Mouse (Mus musculus): Measurements from ENCODE around the gene Cd300lb. TPM values are rescaled to one million over a fixed set of nuclear protein-coding genes. Genes with fewer than 3 reads are reported as not detected.
"Not testable (repeated sequence)": the region's sequence is repeated elsewhere in the genome, so short reads cannot be mapped to it uniquely, and the experiment has no call there.

Cd300lb gene
- polyA plus RNA-seq, 1 experiment from 2014 or later = not detected

DNA sequence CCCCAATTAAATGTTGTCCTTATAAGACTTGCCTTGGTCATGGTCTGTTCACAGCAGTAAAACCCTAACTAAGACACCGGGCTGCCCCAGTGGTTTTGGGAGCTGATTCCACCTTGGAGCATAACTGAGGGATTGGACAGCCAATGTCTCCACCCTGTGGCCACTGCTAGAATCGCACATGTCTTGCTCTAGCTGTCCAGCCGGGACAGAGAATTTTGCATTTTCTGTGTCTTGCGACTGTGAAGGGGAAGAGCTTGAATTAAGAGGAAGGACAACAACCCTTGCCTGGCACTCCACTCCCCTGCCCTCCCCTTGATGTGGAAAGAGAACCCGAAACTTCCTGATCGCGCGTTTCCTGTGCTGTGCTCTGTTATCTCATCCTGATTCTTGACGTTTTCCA is 21.3 kb downstream of the Cd300lb start:
- 18% methylated on average over 9 of the region's 9 CpGs for WGBS
- ATAC-seq (ENCODE audit: low FRiP score) = peak; percentile 68; the same call in 1 of the 2 replicates
- Histone ChIP-seq H3K9me3 (no peaks in the 10 kb centered on the region), H3K4me1 (replicated peaks) (no peaks in the 10 kb centered on the region), H3K36me3 (no peaks in the 10 kb centered on the region), H3K4me2 (no peak overlapping the region), H3K9ac (no peak overlapping the region), H3K27me3 (peaks cover 21% of the 10 kb centered on the region), H3K27ac (no peak overlapping the region), H3K4me3 (no peak overlapping the region)

GRCm38 (mm10) chr11:114909538-114909937 is 24.6 kb downstream of the Cd300lb start:
- H3K36me3 ChIP-seq; H3K27ac ChIP-seq; ATAC-seq (ENCODE audit: low FRiP score); H3K9ac ChIP-seq; H3K4me2 ChIP-seq; H3K4me3 ChIP-seq; H3K4me1 ChIP-seq (replicated peaks); H3K9me3 ChIP-seq: not testable (repeated sequence)
- WGBS = 44% methylated on average over 3 of the region's 3 CpGs
- H3K27me3 ChIP-seq = peaks cover 10% of the 10 kb centered on the region; the same call in 1 of the 2 replicates

GRCm38 (mm10) chr11:114908086-114908485 is 26.1 kb downstream of the Cd300lb start:
- ATAC-seq (ENCODE audit: low FRiP score) = no peak
- Histone ChIP-seq H3K4me3 (no peak overlapping the region), H3K4me2 (no peak overlapping the region), H3K4me1 (replicated peaks) (no peaks in the 10 kb centered on the region), H3K27me3 (0 out of 2 replicates have a peak, but pooled peaks cover 5% of the 10 kb centered on the region), H3K9ac (no peak overlapping the region), H3K36me3 (no peaks in the 10 kb centered on the region), H3K27ac (no peak overlapping the region), H3K9me3 (no peaks in the 10 kb centered on the region)
- WGBS = 57% methylated on average over 4 of the region's 4 CpGs

DNA sequence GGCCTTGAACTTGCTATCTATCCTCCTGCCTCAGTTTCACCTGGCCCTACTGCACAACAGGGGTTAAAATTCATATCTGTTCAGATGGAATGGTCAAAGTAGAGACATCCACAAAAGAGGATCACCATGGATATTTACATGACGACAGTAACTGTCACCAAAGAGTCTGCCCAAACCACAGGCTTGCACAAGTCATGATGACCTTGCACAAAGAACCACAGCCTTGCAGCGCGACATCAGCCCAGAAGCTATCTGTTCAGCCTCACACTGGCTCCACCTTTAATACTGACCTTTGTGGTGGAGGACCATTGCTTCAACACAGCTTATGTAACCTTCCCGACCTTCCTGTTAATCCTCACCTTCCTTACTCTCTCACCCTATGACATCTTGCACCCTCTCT is 26.6 kb downstream of the Cd300lb start:
- Histone ChIP-seq H3K9ac (no peak overlapping the region), H3K4me3 (no peak overlapping the region), H3K4me1 (replicated peaks) (no peaks in the 10 kb centered on the region), H3K27me3 (0 out of 2 replicates have a peak, but pooled peaks cover 5% of the 10 kb centered on the region), H3K4me2 (no peak overlapping the region), H3K9me3 (no peaks in the 10 kb centered on the region), H3K36me3 (no peaks in the 10 kb centered on the region), H3K27ac (no peak overlapping the region)
- ATAC-seq (ENCODE audit: low FRiP score) = no peak
- WGBS = 85% methylated on average over 4 of the region's 4 CpGs

DNA sequence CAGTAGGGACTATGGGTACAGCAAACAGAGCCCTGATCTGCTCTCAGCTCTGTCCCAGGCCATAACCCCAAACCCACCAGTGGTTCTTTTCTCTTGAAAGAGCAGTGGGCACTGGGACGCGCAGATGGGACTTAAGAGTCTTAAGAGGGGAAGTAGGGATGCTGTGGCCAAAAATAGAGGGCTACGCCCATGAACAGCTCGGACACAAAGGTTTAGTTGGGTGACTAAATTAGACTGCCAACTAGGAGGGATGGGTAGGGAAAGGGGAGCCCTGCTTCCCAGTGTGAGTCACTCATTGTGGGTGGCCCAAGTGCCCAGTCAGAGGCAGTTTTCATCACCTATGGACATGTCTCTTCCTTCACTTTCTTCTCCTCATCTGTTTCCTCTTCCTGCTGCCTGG is 31.0 kb downstream of the Cd300lb start:
- Histone ChIP-seq H3K36me3 (no peaks in the 10 kb centered on the region), H3K4me2 (no peak overlapping the region), H3K4me1 (replicated peaks) (no peaks in the 10 kb centered on the region), H3K27ac (no peak overlapping the region), H3K9ac (no peak overlapping the region), H3K4me3 (no peak overlapping the region), H3K9me3 (no peaks in the 10 kb centered on the region), H3K27me3 (no peaks in the 10 kb centered on the region)
- ATAC-seq (ENCODE audit: low FRiP score) = no peak
- WGBS = 91% methylated on average over 4 of the region's 4 CpGs

DNA sequence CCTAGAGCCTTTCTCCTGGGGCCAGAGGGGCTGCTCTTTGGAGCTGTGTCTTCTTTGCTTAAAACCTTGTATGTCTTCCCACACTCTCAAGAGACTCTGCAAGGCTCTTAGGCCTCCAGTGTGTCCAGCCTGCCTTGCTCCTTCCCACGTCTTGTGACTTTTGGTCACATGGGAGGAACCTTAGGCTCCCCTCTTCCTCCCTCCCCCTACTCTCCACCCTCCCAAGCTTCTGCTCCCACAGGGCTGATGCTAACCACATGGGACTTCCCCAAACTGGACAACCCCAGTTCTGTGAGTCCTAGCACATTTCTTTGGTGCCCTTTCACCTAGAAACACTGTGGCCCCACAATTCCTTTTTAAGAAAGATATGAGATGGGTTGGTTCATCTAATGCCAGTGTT is 36.2 kb downstream of the Cd300lb start:
- Histone ChIP-seq H3K36me3 (no peaks in the 10 kb centered on the region), H3K4me1 (replicated peaks) (no peaks in the 10 kb centered on the region), H3K9ac (no peak overlapping the region), H3K4me2 (no peak overlapping the region), H3K4me3 (no peak overlapping the region), H3K27me3 (no peaks in the 10 kb centered on the region), H3K27ac (no peak overlapping the region), H3K9me3 (no peaks in the 10 kb centered on the region)
- no peak for ATAC-seq (ENCODE audit: low FRiP score)
- 47% methylated on average over 1 of the region's 1 CpGs for WGBS

GRCm38 (mm10) chr11:114896085-114896484 is 38.1 kb downstream of the Cd300lb start:
- H3K4me1 ChIP-seq (replicated peaks) = no peaks in the 10 kb centered on the region
- H3K27me3 ChIP-seq = no peaks in the 10 kb centered on the region
- H3K4me2 ChIP-seq = no peak overlapping the region
- no peak overlapping the region for H3K4me3 ChIP-seq
- 90% methylated on average over 3 of the region's 3 CpGs for WGBS
- no peak overlapping the region for H3K27ac ChIP-seq
- no peak for ATAC-seq (ENCODE audit: low FRiP score)
- H3K9me3 ChIP-seq = no peaks in the 10 kb centered on the region
- no peaks in the 10 kb centered on the region for H3K36me3 ChIP-seq
- no peak overlapping the region for H3K9ac ChIP-seq

DNA sequence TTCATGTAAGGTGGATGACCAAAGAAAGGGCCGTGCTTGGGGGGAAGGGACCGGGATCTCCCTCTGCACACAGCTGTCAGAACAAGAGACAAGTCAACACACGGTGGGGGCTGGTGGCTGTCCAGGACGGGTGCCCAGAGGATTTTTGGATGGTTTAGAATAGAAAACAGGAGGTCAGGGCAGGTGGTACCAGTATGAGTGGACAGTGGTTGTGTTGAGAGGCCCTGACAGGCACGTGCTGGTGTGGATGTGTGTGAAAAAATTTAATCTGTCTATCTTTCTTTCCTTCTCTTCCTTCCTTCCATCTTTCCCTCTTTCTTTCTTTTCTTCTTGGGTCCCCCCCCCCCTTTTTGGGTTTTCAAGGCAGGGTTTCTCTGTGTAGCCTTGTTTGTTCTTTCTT is 43.6 kb downstream of the Cd300lb start:
- H3K9me3 ChIP-seq = no peaks in the 10 kb centered on the region
- no peak for ATAC-seq (ENCODE audit: low FRiP score)
- no peak overlapping the region for H3K9ac ChIP-seq
- 0 out of 2 replicates have a peak, but pooled peaks cover 4% of the 10 kb centered on the region for H3K4me1 ChIP-seq (replicated peaks)
- H3K27me3 ChIP-seq = no peaks in the 10 kb centered on the region
- H3K36me3 ChIP-seq = no peaks in the 10 kb centered on the region
- 51% methylated on average over 5 of the region's 5 CpGs for WGBS
- H3K4me3 ChIP-seq = no peak overlapping the region
- H3K27ac ChIP-seq = no peak overlapping the region
- H3K4me2 ChIP-seq = no peak overlapping the region

GRCm38 (mm10) chr11:114889991-114890518 is 44.1 kb downstream of the Cd300lb start, which contains the start of gene Cd300a:
TSS of gene Cd300a (plus strand) at chr11:114890041.
- H3K4me2 ChIP-seq = no peak within 1 kb of the TSS
- ATAC-seq (ENCODE audit: low FRiP score) = no peak
- H3K27me3 ChIP-seq = no peaks in the 10 kb centered on the region
- H3K4me3 ChIP-seq = no peak within 1 kb of the TSS
- H3K9me3 ChIP-seq = no peaks in the 10 kb centered on the region
- no peak within 1 kb of the TSS for H3K27ac ChIP-seq
- H3K4me1 ChIP-seq (replicated peaks) = 0 out of 2 replicates have a peak, but pooled peaks cover 4% of the 10 kb centered on the region
- H3K36me3 ChIP-seq = no peaks in the 10 kb centered on the region
- H3K9ac ChIP-seq = no peak within 1 kb of the TSS
- WGBS = 48% methylated on average over 18 of the region's 18 CpGs

GRCm38 (mm10) chr11:114884380-114885100 is 49.6 kb downstream of the Cd300lb start:
- Histone ChIP-seq H3K36me3 (no peaks in the 10 kb centered on the region), H3K27me3 (no peaks in the 10 kb centered on the region), H3K9me3 (no peaks in the 10 kb centered on the region), H3K4me2 (no peak overlapping the region), H3K27ac (no peak overlapping the region), H3K4me3 (no peak overlapping the region), H3K4me1 (replicated peaks) (no peaks in the 10 kb centered on the region), H3K9ac (no peak overlapping the region)
- WGBS = 89% methylated on average over 4 of the region's 4 CpGs
- no peak for ATAC-seq (ENCODE audit: low FRiP score)

GRCm38 (mm10) chr11:114883251-114883789 is 50.9 kb downstream of the Cd300lb start:
- Histone ChIP-seq H3K27ac (no peak overlapping the region), H3K4me2 (no peak overlapping the region), H3K9ac (no peak overlapping the region), H3K4me1 (replicated peaks) (no peaks in the 10 kb centered on the region), H3K9me3 (no peaks in the 10 kb centered on the region), H3K4me3 (no peak overlapping the region), H3K36me3 (no peaks in the 10 kb centered on the region), H3K27me3 (no peaks in the 10 kb centered on the region)
- no peak for ATAC-seq (ENCODE audit: low FRiP score)
- 88% methylated on average over 4 of the region's 4 CpGs for WGBS

GRCm38 (mm10) chr11:114880589-114880988 is 53.6 kb downstream of the Cd300lb start:
- H3K9me3 ChIP-seq = no peaks in the 10 kb centered on the region
- H3K4me3 ChIP-seq = no peak overlapping the region
- no peak overlapping the region for H3K9ac ChIP-seq
- WGBS = 6% methylated on average over 1 of the region's 1 CpGs
- H3K36me3 ChIP-seq = no peaks in the 10 kb centered on the region
- no peak overlapping the region for H3K27ac ChIP-seq
- ATAC-seq (ENCODE audit: low FRiP score) = no peak
- peaks cover 3% of the 10 kb centered on the region; the same call in 1 of the 2 replicates for H3K4me1 ChIP-seq (replicated peaks)
- H3K27me3 ChIP-seq = 0 out of 2 replicates have a peak, but pooled peaks cover 4% of the 10 kb centered on the region
- no peak overlapping the region for H3K4me2 ChIP-seq

GRCm38 (mm10) chr11:114880185-114880584 is 54.0 kb downstream of the Cd300lb start:
- no peaks in the 10 kb centered on the region for H3K9me3 ChIP-seq
- ATAC-seq (ENCODE audit: low FRiP score) = no peak
- H3K4me1 ChIP-seq (replicated peaks) = peaks cover 6% of the 10 kb centered on the region
- H3K27ac ChIP-seq = no peak overlapping the region
- no peaks in the 10 kb centered on the region for H3K36me3 ChIP-seq
- H3K4me2 ChIP-seq = no peak overlapping the region
- H3K9ac ChIP-seq = no peak overlapping the region
- H3K4me3 ChIP-seq = no peak overlapping the region
- H3K27me3 ChIP-seq = 0 out of 2 replicates have a peak, but pooled peaks cover 4% of the 10 kb centered on the region
